Mouse (Mus musculus): Measurements from ENCODE around the gene Clec16a.

DNA sequence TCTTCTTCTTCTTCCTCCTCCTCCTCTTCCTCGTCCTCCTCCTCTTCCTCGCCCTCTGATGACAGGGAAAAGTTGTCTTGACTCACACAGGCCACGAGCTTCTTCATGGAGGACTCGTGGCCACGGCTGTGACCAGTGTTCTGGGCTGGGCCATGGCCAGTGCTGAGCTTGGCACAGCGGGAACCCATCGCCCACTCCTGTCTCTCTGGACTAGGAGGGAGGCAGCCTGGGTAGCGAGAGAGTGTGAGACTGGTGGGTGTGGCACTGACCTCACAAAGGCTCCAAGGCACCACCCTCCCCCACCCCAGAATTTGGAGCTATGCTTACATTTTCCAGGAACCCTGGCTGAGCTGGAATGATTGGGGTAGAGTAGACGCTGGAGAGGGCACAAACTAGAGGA is 245.6 kb downstream of the Clec16a start, which contains the start of gene Prm3:
- TF ChIP-seq CTCF (conservative IDR thresholded peaks at IDR 0.05; ENCODE audit: low read length) = no peak
- TF ChIP-seq NANOG (IDR thresholded peaks at IDR 0.05; ENCODE audit: borderline replicate concordance, low read length) = no peak

Measured in E14TG2a.4 (cell line).